Mouse (Mus musculus) forebrain, embryonic 14.5 days (tissue): ENCODE results near the gene Ccdc87. TPM values are rescaled to one million over a fixed set of nuclear protein-coding genes. Genes with fewer than 3 reads are reported as not detected.
A peak's percentile ranks its signal among the peaks of the same experiment; 100 is the strongest.
"Not testable (repeated sequence)": the region's sequence is repeated elsewhere in the genome, so short reads cannot be mapped to it uniquely, and the experiment has no call there.

Experiments
- ATAC-seq: fragments of 200-750 bp; cut with Nextera tagmentation; 2 replicates; pipeline ENCODE4 v1.8.0; 2017; ENCODE audit warnings: mild to moderate bottlenecking, moderate library complexity
- DNase-seq: peaks from one replicate; pipeline ENCODE4 v3.0.0-alpha.2; 2015; ENCODE audit warnings: low spot score
- H3K27ac ChIP-seq: fragments of 300-500 bp; sonication (generic); 2 replicates; pipeline ENCODE4 v1.5.1; 2014; ENCODE audit warnings: low read depth, mild to moderate bottlenecking, control low read depth, low read length, moderate library complexity
- H3K27me3 ChIP-seq: fragments of 300-500 bp; sonication (generic); replicated peaks from 2 replicates; pipeline ENCODE4 v1.6.1; 2014; ENCODE audit warnings: low read length, control low read depth, mixed read lengths; ENCODE audit not compliant: control insufficient read depth, insufficient read depth
- H3K36me3 ChIP-seq: fragments of 300-500 bp; sonication (generic); 2 replicates; pipeline ENCODE4 v1.6.1; 2014; ENCODE audit warnings: low read length, control low read depth; ENCODE audit not compliant: control insufficient read depth, insufficient read depth
- H3K4me1 ChIP-seq: fragments of 300-500 bp; sonication (generic); 2 replicates; pipeline ENCODE4 v1.6.1; 2014; ENCODE audit warnings: antibody characterized with exemption, low read length, control low read depth; ENCODE audit not compliant: control insufficient read depth, insufficient read depth
- H3K4me2 ChIP-seq: fragments of 300-500 bp; sonication (generic); 2 replicates; pipeline ENCODE4 v1.6.1; 2014; ENCODE audit warnings: mild to moderate bottlenecking, control low read depth, low read length
- H3K4me3 ChIP-seq: fragments of 300-500 bp; sonication (generic); 2 replicates; pipeline ENCODE4 v1.5.1; 2014; ENCODE audit warnings: low read depth, low read length, control low read depth
- H3K9ac ChIP-seq: fragments of 300-500 bp; sonication (generic); 2 replicates; pipeline ENCODE4 v1.6.1; 2014; ENCODE audit warnings: mild to moderate bottlenecking, low read length, control low read depth, moderate library complexity
- H3K9me3 ChIP-seq: fragments of 300-500 bp; sonication (generic); replicated peaks from 2 replicates; pipeline ENCODE4 v1.6.1; 2016; ENCODE audit warnings: low read length, control low read depth, mixed read lengths; ENCODE audit not compliant: control insufficient read depth
- WGBS: fragments of 180-500 bp; shearing (Covaris S2); extraction: QIAGEN DNeasy Blood & Tissue Kit; methylation state at CpG from one replicate; pipeline ENCODE4 v1.1.7; 2014; 5-methylcytosine and 5-hydroxymethylcytosine counted together
- polyA plus RNA-seq: library from polyadenylated mRNA; unstranded; fragments of >200 nt; fragmentation: Nextera tagmentation; extraction: Ambion mirVana; gene quantifications from 2 replicates; pipeline ENCODE4 v1.2.1, GENCODE M21; 2014

The Ccdc87 gene
- polyA plus RNA-seq, 1 experiment from 2014 or later, result 0.50 TPM

DNA sequence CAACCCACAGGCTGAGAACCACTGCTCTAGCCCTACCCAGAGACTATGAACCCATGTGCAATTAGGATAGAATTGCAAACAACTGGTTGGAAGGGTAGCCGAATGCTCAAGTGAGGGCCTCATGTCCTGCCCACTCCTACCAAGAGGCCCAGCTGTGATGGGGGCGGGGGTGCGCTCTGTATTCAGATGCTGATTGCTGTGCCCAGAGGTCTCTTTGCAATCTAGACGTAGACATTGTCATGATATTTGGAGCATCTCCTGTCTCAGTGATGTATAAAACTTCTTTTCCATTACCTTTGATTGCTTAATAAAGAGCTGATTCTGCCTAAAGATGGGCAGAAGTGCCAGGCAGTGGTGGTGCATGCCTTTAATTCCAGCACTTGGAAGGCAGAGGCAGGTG, 10.6 kb downstream of the Ccdc87 start:
- Histone ChIP-seq H3K9me3 (no peaks in the 10 kb centered on the region), H3K4me3 (no peak overlapping the region), H3K4me2 (no peak overlapping the region), H3K27ac (no peak overlapping the region), H3K36me3 (no peaks in the 10 kb centered on the region), H3K9ac (no peak overlapping the region), H3K27me3 (no peaks in the 10 kb centered on the region), H3K4me1 (peaks cover 4% of the 10 kb centered on the region; the same call in 1 of the 2 replicates)
- ATAC-seq (no peak), DNase-seq (no peak)
- 63% methylated on average over 4 of the region's 4 CpGs for WGBS

DNA sequence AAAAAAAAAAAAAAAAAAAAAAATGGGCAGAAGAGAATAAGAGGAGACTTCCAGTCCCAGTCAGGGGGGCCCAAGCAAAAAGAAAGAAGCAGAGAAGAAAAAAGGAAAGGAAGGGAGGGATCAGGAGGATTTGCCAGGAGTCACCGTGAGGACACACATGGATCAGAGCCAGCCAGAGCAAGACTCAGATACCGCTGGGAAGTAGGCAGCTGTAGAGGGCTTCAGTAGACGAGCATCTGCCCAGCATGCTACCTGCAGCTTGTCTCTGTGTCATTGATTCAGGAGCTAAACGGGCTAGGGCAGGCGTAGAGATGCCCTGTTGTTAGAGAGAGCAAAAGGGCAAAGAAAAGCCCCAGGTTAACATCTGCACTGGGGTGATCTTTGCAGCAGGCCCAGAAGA, 11.1 kb downstream of the Ccdc87 start:
- ATAC-seq, result no peak
- H3K36me3 ChIP-seq, result no peaks in the 10 kb centered on the region
- H3K4me1 ChIP-seq, result peaks cover 4% of the 10 kb centered on the region; the same call in 1 of the 2 replicates
- H3K27ac ChIP-seq, result no peak overlapping the region
- 42% methylated on average over 5 of the region's 5 CpGs for WGBS
- H3K4me2 ChIP-seq, result no peak overlapping the region
- DNase-seq, result no peak
- H3K9ac ChIP-seq, result no peak overlapping the region
- no peak overlapping the region for H3K4me3 ChIP-seq
- H3K27me3 ChIP-seq, result no peaks in the 10 kb centered on the region
- no peaks in the 10 kb centered on the region for H3K9me3 ChIP-seq

DNA sequence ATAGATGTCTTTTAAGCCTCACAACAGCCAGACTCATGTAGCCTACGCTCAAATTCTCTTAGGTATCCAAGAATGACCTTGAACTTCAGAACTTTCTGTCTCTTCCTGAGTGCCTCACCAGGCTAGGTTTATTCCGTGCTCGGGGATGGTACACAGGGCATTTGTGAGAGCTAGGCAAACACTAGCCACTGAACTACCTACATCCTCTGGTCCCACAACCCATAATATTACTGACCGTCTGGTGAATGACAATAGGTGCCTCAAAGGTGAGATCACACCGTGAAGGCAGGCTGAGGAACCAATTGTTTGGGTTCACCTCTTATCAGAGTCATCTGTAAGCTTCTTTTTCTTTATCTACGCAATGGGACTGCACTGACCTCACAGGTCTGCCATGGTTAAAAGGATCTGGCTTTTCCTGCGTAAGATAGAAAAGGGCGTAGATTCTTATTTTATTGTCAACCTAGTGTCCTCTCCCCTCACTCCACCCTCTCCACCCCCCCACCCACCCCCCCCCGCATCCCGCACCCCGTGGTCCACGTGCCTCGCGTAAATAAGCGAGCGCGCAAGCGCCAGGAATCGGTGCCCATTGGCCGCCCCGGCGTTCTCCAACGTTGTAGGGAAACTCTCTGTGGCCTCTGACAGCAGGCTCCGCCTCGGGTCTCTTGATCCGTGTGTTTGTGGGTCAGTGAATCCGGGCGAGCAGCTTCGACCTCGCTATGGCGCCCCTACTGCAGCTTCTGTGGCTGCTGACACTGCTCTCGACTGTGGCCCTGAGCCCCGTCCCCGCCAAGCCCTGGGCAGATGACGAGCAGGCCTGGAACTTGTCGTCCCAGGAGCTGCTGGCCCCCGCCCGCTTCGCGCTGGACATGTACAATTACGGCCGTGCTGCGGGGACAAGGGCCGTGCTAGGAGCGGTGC, 15.6 kb downstream of the Ccdc87 start, which contains the start of gene Ctsf:
Ctsf (plus strand) TSS at position 579 of the 918 bp plus-strand sequence.
- Histone ChIP-seq H3K9me3 (no peaks in the 10 kb centered on the region), H3K4me2 (peak within 1 kb of the TSS; percentile 98), H3K27ac (no peak within 1 kb of the TSS), H3K9ac (peak within 1 kb of the TSS; percentile 70), H3K4me3 (peak within 1 kb of the TSS; percentile 57), H3K36me3 (no peaks in the 10 kb centered on the region), H3K4me1 (peaks cover 7% of the 10 kb centered on the region), H3K27me3 (no peaks in the 10 kb centered on the region)
- ATAC-seq (peak; percentile 95), DNase-seq (peak; percentile 87)
- 5% methylated on average over 45 of the region's 45 CpGs for WGBS

DNA sequence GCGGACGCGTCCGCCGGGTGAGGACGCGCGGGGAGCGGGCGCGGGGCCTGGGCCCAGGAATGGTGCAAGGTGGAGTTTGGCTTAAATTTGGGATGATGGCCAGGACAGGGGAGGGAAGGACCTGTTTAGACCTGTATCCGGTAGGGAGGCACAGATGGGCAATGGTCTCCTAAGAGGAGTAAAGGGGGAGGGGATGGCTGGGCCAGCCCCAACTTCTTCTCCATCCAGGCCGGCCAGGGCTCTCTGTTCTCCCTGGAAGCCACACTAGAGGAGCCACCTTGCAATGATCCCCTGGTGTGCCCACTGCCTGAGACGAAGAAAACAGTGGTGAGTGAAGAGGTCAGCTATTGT, 16.3 kb downstream of the Ccdc87 start:
- no peak overlapping the region for H3K27ac ChIP-seq
- H3K4me3 ChIP-seq, result peak overlapping the region; percentile 57
- ATAC-seq, result peak; percentile 60; the same call in 1 of the 2 replicates
- no peaks in the 10 kb centered on the region for H3K9me3 ChIP-seq
- H3K36me3 ChIP-seq, result no peaks in the 10 kb centered on the region
- DNase-seq, result no peak
- peaks cover 7% of the 10 kb centered on the region for H3K4me1 ChIP-seq
- peak overlapping the region; percentile 70 for H3K9ac ChIP-seq
- peak overlapping the region; percentile 98 for H3K4me2 ChIP-seq
- no peaks in the 10 kb centered on the region for H3K27me3 ChIP-seq
- 1% methylated on average over 14 of the region's 14 CpGs for whole genome bisulfite sequencing

DNA sequence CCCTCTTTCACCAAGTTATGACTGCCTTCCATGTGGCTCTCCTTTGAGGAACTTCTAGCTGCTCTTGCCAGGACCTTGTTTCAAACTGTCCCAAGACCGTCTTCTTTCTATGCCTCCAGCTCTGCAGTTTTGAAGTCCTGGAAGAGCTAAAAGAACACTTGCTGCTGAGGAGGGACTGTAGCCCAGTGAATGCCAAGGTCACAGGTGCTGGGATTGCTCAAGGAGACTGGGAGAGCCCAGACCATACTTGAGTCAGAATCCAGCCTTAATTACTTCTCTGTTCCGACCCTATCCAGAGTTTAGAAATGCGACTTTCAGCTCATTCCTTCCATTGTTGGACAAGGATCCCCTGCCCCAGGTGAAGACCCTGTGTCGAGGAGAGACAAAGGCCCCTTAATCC, 16.8 kb downstream of the Ccdc87 start:
- WGBS, result 48% methylated on average over 4 of the region's 4 CpGs
- peaks cover 7% of the 10 kb centered on the region for H3K4me1 ChIP-seq
- DNase-seq (no peak), ATAC-seq (no peak)
- peak overlapping the region; percentile 98 for H3K4me2 ChIP-seq
- no peak overlapping the region for H3K27ac ChIP-seq
- H3K9me3 ChIP-seq, result no peaks in the 10 kb centered on the region
- H3K36me3 ChIP-seq, result no peaks in the 10 kb centered on the region
- no peaks in the 10 kb centered on the region for H3K27me3 ChIP-seq
- no peak overlapping the region for H3K4me3 ChIP-seq
- H3K9ac ChIP-seq, result no peak overlapping the region

DNA sequence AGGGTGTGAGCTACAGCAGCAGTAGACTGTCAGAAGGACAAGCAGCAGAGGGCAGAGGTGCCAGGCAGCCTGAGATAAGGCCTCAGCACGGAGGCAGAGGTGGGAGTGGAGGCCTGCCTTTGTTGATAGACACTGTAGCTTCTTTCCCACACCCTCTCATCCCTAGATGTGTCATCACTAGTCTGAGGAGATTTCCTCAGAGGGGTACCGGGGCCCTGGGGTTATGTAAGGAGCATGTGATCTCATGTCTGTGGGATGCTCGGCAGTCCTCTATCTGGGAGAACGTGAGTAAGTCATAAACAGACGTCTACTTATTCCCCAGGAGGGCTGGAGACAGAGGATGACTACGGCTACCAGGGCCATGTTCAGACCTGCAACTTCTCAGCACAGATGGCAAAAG, 19.9 kb downstream of the Ccdc87 start:
- 83% methylated on average over 6 of the region's 6 CpGs for WGBS
- Histone ChIP-seq H3K4me3 (no peak overlapping the region), H3K9me3 (no peaks in the 10 kb centered on the region), H3K36me3 (no peaks in the 10 kb centered on the region), H3K4me1 (peaks cover 7% of the 10 kb centered on the region), H3K4me2 (no peak overlapping the region), H3K27me3 (no peaks in the 10 kb centered on the region), H3K27ac (no peak overlapping the region), H3K9ac (no peak overlapping the region)
- DNase-seq (no peak), ATAC-seq (no peak)

DNA sequence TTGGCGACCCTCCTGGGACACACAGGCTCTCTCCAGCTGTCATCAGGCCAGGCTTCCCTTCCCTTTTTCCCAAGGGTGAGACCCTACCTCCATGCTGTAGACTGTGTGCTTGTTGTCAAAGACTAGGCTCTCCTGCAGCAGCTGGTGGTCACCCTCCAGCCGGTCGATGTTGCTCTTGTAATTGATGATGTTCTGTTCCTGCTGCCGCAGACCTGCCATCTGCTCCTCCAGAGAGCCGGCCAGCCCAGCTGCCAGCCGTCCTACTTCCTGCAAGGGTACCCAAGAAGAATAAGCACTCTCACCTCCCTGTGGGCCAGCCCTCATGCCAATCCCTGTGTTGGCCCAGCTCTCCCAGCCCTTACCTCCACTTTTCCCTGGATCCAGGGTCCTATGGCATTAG, 23.9 kb downstream of the Ccdc87 start:
- H3K9ac ChIP-seq, result no peak overlapping the region
- no peak for DNase-seq
- WGBS, result 75% methylated on average over 6 of the region's 6 CpGs

DNA sequence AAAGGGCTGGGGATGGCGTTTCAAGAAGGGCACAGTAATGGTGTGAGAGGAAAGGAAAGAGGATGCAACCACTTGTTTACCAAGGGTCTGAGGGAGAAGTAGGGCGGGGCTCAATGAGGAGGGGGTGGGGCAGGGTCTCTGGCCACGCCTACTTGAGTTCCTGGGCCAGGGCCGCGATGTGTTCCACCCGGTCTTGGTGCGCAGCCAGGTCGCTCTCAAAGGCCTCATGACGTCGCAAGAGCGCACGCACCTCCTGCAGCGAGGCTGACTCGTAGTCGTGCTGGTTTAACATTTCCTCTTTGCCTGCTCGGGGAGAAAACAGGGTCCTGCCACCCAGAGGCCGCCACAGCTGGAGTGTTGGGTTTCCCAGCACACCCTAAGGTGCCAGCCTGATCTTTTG, 26.0 kb downstream of the Ccdc87 start:
- DNase-seq (peak; percentile 46), ATAC-seq (no peak)
- no peak overlapping the region for H3K9ac ChIP-seq
- no peaks in the 10 kb centered on the region for H3K27me3 ChIP-seq
- H3K36me3 ChIP-seq, result no peaks in the 10 kb centered on the region
- H3K4me3 ChIP-seq, result no peak overlapping the region
- H3K4me2 ChIP-seq, result peak overlapping the region; percentile 23; the same call in 1 of the 2 replicates
- no peaks in the 10 kb centered on the region for H3K4me1 ChIP-seq
- no peak overlapping the region for H3K27ac ChIP-seq
- no peaks in the 10 kb centered on the region for H3K9me3 ChIP-seq
- 3% methylated on average over 17 of the region's 17 CpGs for WGBS

More for the DNA sequence above, 23.9 kb downstream of the Ccdc87 start:
- Histone ChIP-seq H3K27me3 (no peaks in the 10 kb centered on the region), H3K9me3 (no peaks in the 10 kb centered on the region), H3K4me2 (no peak overlapping the region), H3K4me3 (no peak overlapping the region), H3K27ac (no peak overlapping the region), H3K36me3 (no peaks in the 10 kb centered on the region), H3K4me1 (no peaks in the 10 kb centered on the region)
- ATAC-seq, result no peak

DNA sequence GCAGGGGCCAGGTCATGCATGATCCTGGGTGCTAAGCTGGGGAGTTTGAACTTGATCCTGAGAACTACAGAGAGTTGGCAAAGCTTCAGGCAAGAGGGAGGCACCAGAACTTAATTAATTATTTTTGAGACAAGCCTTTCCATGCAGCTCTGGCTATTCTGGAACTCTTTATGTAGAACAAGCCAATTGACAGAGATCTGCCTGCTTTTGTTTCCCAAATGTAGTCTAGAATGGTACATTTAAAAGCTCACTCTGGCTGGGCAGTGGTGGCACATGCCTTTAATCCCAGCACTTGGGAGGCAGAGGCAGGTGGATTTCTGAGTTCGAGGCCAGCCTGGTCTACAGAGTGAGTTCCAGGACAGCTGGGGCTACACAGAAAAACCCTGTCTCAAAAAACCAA, 35.4 kb downstream of the Ccdc87 start:
- not testable (repeated sequence) for ATAC-seq, DNase-seq, H3K27me3 ChIP-seq, H3K4me2 ChIP-seq, H3K9ac ChIP-seq, H3K4me3 ChIP-seq, H3K9me3 ChIP-seq, H3K4me1 ChIP-seq, H3K27ac ChIP-seq, H3K36me3 ChIP-seq
- 100% methylated on average over 1 of the region's 1 CpGs for WGBS
